Comparison of ENCODE assay signal across 8 mouse cellular contexts in the genomic region with DNA sequence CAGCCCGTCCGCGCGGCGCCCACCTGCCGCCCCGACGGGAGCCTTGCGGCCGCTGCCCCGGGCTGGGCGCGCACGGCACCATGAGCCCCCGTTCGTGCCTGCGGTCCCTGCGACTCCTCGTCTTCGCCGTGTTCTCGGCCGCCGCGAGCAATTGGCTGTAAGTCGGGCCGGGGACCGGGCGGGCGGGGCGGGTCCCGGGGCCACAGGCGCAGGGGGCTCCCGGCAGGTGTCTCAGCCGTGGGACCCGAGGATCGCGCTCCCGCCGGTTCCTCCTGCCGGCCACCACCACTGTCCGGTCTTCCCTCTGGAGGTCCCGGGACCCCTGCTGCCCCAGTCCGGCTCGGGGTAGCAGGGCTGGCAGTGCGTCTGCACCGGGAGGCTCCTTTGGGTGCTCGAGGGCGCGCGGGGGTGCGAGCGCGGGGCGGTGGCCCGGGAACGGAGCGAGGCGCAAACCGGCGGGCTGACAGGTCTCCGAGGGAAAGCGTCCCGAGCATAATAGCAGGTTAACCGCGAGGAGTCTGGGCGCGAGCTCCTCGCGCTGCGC. TPM values are rescaled to one million over a fixed set of nuclear protein-coding genes. Genes with fewer than 3 reads are reported as not detected.
A peak's percentile ranks its signal among the peaks of the same experiment; 100 is the strongest.
DNase-seq lines count a peak whose midpoint lies in the region; ATAC-seq and TF ChIP-seq lines count a peak whose summit lies in the region.

No protein-coding gene starts in this region.

- ATAC-seq in forebrain, embryonic 16.5 days, result no peak
- no peak for ATAC-seq in liver, embryonic 14.5 days (ENCODE audit: insufficient read depth)

- H3K9ac ChIP-seq in heart, adult 2 months (ENCODE audit: low read depth, low read length), result peak overlapping the region; percentile 39; the same call in 1 of the 2 replicates
- H3K9ac ChIP-seq in forebrain, embryonic 16.5 days (replicated peaks; ENCODE audit: low read depth, low read length), result peak overlapping the region; percentile 58
- no peak overlapping the region for H3K9ac ChIP-seq in liver, embryonic 14.5 days (replicated peaks)

- no peak overlapping the region for H3K27ac ChIP-seq in heart, adult 2 months
- no peak overlapping the region for H3K27ac ChIP-seq in forebrain, embryonic 16.5 days (ENCODE audit: low read length)
- H3K27ac ChIP-seq in liver, embryonic 14.5 days, result no peak overlapping the region
- no peak overlapping the region for H3K27ac ChIP-seq in cerebellum, adult 2 months (ENCODE audit: insufficient read depth, low read length)

- H3K4me3 ChIP-seq in heart, adult 2 months, result peak overlapping the region; percentile 38
- H3K4me3 ChIP-seq in E14TG2a.4 (replicated peaks; ENCODE audit: low read length), result peak overlapping the region; percentile 81
- H3K4me3 ChIP-seq in forebrain, embryonic 16.5 days (replicated peaks; ENCODE audit: low read length), result peak overlapping the region; percentile 48
- H3K4me3 ChIP-seq in liver, embryonic 14.5 days (ENCODE audit: insufficient read depth in 1 of 2, low read depth in 2 of 2, low read length in 2 of 2), result peak overlapping the region in 1 of 2 experiments; percentile 21; a peak in 2 of 4 replicates
- H3K4me3 ChIP-seq in cerebellum, adult 2 months (replicated peaks; ENCODE audit: insufficient read depth, low read depth, low read length), result no peak overlapping the region

- peaks cover 1% of the 10 kb centered on the region; the same call in 1 of the 2 replicates for H3K4me1 ChIP-seq in heart, adult 2 months (ENCODE audit: control insufficient read depth, insufficient read depth, low read length)
- H3K4me1 ChIP-seq in E14TG2a.4 (replicated peaks; ENCODE audit: low read depth, low read length), result peaks cover 32% of the 10 kb centered on the region
- H3K4me1 ChIP-seq in forebrain, embryonic 16.5 days (replicated peaks; ENCODE audit: control insufficient read depth, insufficient read depth, low read length), result peaks cover 21% of the 10 kb centered on the region
- no peaks in the 10 kb centered on the region for H3K4me1 ChIP-seq in liver, embryonic 14.5 days (replicated peaks; ENCODE audit: control insufficient read depth in 2 of 2, insufficient read depth in 2 of 2, low read length in 1 of 2)
- no peaks in the 10 kb centered on the region for H3K4me1 ChIP-seq in cerebellum, adult 2 months (ENCODE audit: control insufficient read depth, insufficient read depth, low read length)

- TF ChIP-seq POLR2A in heart, adult 2 months (IDR thresholded peaks at IDR 0.05; ENCODE audit: insufficient read depth, low read depth, low read length), result no peak
- TF ChIP-seq POLR2A in cerebellum, adult 2 months (IDR thresholded peaks at IDR 0.05; ENCODE audit: borderline replicate concordance, insufficient read depth, low read length), result no peak

- H3K36me3 ChIP-seq in heart, adult 2 months (ENCODE audit: control insufficient read depth, insufficient read depth, low read length), result no peaks in the 10 kb centered on the region
- no peaks in the 10 kb centered on the region for H3K36me3 ChIP-seq in E14TG2a.4 (ENCODE audit: insufficient read depth, low read length)
- H3K36me3 ChIP-seq in forebrain, embryonic 16.5 days (ENCODE audit: control insufficient read depth, insufficient read depth), result no peaks in the 10 kb centered on the region
- H3K36me3 ChIP-seq in liver, embryonic 14.5 days (replicated peaks; ENCODE audit: control insufficient read depth, insufficient read depth, low read depth), result no peaks in the 10 kb centered on the region

- WGBS in heart, adult 2 months, result 7% methylated on average over 71 of the region's 71 CpGs
- 1% methylated on average over 54 of the region's 71 CpGs for WGBS in forebrain, embryonic 16.5 days
- WGBS in liver, embryonic 14.5 days (ENCODE audit: insufficient replicate concordance), result 1% methylated on average over 70 of the region's 71 CpGs
- 2% methylated on average over 70 of the region's 71 CpGs for WGBS in cerebellum, adult 2 months

- no peak for TF ChIP-seq CTCF in heart, adult 2 months (IDR thresholded peaks at IDR 0.05)
- TF ChIP-seq CTCF in E14TG2a.4 (conservative IDR thresholded peaks at IDR 0.05; ENCODE audit: low read length), result no peak
- no peak for TF ChIP-seq CTCF in liver, embryonic 14.5 days (IDR thresholded peaks at IDR 0.05; ENCODE audit: low read depth)
- TF ChIP-seq CTCF in cerebellum, adult 2 months (IDR thresholded peaks at IDR 0.05; ENCODE audit: borderline replicate concordance, insufficient read depth, low read depth, low read length), result no peak

- peak overlapping the region; percentile 79 for H3K4me2 ChIP-seq in forebrain, embryonic 16.5 days (ENCODE audit: low read length)
- H3K4me2 ChIP-seq in liver, embryonic 14.5 days (ENCODE audit: low read depth), result peak overlapping the region; percentile 19

- TF ChIP-seq EP300 in heart, adult 2 months (IDR thresholded peaks at IDR 0.05; ENCODE audit: insufficient read depth, low read depth, low read length), result no peak
- no peak for TF ChIP-seq EP300 in liver, embryonic 14.5 days (IDR thresholded peaks at IDR 0.05; ENCODE audit: low read depth)

- H3K9me3 ChIP-seq in E14TG2a.4 (ENCODE audit: low read length), result peaks cover 17% of the 10 kb centered on the region
- no peaks in the 10 kb centered on the region for H3K9me3 ChIP-seq in forebrain, embryonic 16.5 days (ENCODE audit: control insufficient read depth, low read length)
- no peaks in the 10 kb centered on the region for H3K9me3 ChIP-seq in liver, embryonic 14.5 days (ENCODE audit: control insufficient read depth, low read length)

- no peaks in the 10 kb centered on the region for H3K79me2 ChIP-seq in heart, adult 2 months (replicated peaks; ENCODE audit: control insufficient read depth, insufficient read depth, low read length)

- intact Hi-C loops in heart, adult 2 months (cut with DNase I), result no loop called here

- peaks cover 8% of the 10 kb centered on the region for H3K27me3 ChIP-seq in heart, adult 2 months (ENCODE audit: control insufficient read depth, insufficient read depth, low read length)
- H3K27me3 ChIP-seq in E14TG2a.4 (ENCODE audit: insufficient read depth, low read length), result peaks cover 84% of the 10 kb centered on the region
- H3K27me3 ChIP-seq in forebrain, embryonic 16.5 days (replicated peaks; ENCODE audit: control insufficient read depth, insufficient read depth, low read length), result peaks cover 47% of the 10 kb centered on the region
- peaks cover 54% of the 10 kb centered on the region for H3K27me3 ChIP-seq in liver, embryonic 14.5 days (ENCODE audit: control insufficient read depth, insufficient read depth, low read length)
- H3K27me3 ChIP-seq in cerebellum, adult 2 months (ENCODE audit: control insufficient read depth, insufficient read depth, low read length), result peaks cover 8% of the 10 kb centered on the region; the same call in 1 of the 2 replicates

- no peak for DNase-seq in heart, adult 2 months
- no peak for DNase-seq in heart, adult 18-20 months
- DNase-seq in liver, embryonic 14.5 days (ENCODE audit: low read depth in 3 of 3, low spot score in 3 of 3), result no peak
- no peak for DNase-seq in cerebellum, adult 2 months
- no peak for DNase-seq in spleen, adult 12 weeks (ENCODE audit: low spot score)
- no peak for DNase-seq in right cerebral cortex, postnatal 25 days

RNA-seq across cellular contexts. Expression of a gene that starts 0.4 kb away (rescaled TPM):
- under 1 TPM; 0.23 to 0.25 TPM for total RNA-seq in heart, adult 2 months (2021)
- polyA plus RNA-seq in heart, adult 2 months (2012; rRNA removed), result 0.26 and 0.47 TPM in 2 replicates
- total RNA-seq in heart, adult 18-20 months (2021), result under 1 TPM; 0.28 to 0.32 TPM
- polyA plus RNA-seq in forebrain, embryonic 16.5 days (2015; fragmentation: Nextera tagmentation; extraction: Ambion mirVana), result 0.92 and 0.99 TPM in 2 replicates
- 0.16 and 0.25 TPM in 2 replicates for polyA plus RNA-seq in liver, embryonic 14.5 days (2012; rRNA removed)
- 0.09 and 0.14 TPM in 2 replicates for polyA plus RNA-seq in liver, embryonic 14.5 days (2014; fragmentation: Nextera tagmentation; extraction: Ambion mirVana)
- 1.7 and 2.1 TPM in 2 replicates for polyA plus RNA-seq in cerebellum, adult 2 months (2012; rRNA removed)
